Mouse (Mus musculus): ENCODE data around the gene Aldh3b3. TPM values are rescaled to one million over a fixed set of nuclear protein-coding genes. Genes with fewer than 3 reads are reported as not detected.
"Not testable (repeated sequence)": the region's sequence is repeated elsewhere in the genome, so short reads cannot be mapped to it uniquely, and the experiment has no call there.

Aldh3b3 gene
- total RNA-seq, 2 experiments from 2014 or later, result not detected

DNA sequence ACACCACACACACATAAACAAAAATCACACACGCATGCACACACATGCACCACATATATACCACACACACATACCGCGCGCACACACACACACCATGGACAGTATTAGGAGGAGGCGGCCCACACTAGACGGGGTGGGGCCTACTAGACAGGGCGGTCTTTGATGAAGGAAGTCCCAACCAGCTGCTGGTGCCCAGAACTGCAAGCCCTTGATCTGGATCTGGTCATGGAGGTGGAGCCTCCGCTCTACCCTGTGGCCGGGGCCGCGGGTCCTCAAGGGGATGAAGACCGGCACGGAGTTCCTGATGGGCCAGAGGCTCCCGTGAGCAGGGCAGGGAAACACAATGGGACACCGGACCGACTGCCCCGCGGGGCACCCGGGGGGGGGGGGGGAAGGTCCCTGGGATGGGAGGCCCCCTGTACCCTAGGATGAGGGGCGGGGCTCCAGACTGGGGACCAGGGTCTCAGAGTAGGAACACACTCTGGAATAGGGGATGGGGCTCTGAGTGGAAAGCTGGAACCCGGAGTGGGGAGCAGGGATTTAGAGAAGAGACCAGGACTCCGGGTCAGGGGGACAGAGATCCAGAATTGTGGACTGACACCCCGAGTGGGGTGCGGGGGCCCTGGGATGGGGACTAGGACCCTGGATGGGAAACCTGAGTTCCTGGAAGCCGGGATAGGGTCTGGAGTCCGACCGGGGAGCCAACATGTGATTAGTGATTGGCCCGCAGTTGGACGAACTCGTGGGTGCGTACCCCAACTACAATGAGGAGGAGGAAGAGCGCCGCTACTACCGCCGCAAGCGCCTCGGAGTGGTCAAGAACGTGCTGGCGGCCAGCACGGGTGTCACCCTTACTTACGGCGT is 23.2 kb upstream of the Aldh3b3 start, which contains the start of gene Unc93b1:
TSS of gene Unc93b1 (plus strand) at position 155 of the 864 bp plus-strand sequence.
- DNase-seq (ENCODE audit: extremely low spot score in 1 of 2, low spot score in 1 of 2), result no peak

DNA sequence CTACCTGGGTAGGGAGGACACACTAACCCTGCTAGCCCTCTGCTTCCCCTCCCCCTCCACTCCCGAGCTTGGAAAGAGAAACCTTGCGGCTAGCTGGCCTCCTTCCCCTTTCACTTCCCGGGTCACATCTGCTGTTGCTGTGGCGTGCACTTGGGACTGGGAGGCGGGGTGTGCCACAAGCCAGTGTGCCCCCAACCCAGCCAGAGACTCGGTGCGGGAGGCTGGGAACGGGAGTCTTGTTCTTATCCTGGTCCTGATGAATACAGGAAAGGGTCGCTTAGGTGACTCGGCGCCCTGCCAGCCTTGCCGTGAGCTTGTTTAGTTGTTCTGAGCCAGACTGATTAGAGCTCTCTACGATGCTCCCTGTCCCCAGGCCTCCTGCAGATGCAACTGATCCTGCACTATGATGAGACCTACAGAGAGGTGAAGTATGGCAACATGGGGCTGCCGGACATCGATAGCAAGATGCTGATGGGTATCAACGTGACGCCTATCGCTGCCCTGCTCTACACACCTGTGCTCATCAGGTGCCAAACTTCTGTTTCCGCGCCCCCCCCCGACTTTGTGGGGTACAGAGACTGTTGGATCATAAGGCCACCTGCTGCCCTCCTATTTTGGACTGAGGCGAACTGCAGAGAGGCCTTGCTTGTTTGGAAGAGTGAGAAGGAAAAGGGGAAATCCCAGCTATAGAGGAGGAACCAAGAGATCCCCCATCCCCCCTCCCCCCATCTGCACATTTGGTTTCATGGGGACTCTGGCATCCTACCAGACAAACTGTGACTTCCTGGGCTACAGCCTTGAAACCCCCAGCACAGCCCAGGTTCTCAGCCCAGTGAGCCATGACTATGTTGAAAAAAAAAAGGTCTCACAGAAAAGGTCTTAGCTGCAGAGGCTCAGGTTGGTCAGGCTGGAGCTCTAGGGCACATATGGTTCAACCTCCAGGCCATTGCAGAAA is 22.3 kb upstream of the Aldh3b3 start:
- DNase-seq (ENCODE audit: extremely low spot score in 1 of 2, low spot score in 1 of 2), result no peak

GRCm38 (mm10) chr19:3942315-3942714 is 16.1 kb upstream of the Aldh3b3 start:
- DNase-seq (ENCODE audit: extremely low spot score in 1 of 2, low spot score in 1 of 2), result no peak

DNA sequence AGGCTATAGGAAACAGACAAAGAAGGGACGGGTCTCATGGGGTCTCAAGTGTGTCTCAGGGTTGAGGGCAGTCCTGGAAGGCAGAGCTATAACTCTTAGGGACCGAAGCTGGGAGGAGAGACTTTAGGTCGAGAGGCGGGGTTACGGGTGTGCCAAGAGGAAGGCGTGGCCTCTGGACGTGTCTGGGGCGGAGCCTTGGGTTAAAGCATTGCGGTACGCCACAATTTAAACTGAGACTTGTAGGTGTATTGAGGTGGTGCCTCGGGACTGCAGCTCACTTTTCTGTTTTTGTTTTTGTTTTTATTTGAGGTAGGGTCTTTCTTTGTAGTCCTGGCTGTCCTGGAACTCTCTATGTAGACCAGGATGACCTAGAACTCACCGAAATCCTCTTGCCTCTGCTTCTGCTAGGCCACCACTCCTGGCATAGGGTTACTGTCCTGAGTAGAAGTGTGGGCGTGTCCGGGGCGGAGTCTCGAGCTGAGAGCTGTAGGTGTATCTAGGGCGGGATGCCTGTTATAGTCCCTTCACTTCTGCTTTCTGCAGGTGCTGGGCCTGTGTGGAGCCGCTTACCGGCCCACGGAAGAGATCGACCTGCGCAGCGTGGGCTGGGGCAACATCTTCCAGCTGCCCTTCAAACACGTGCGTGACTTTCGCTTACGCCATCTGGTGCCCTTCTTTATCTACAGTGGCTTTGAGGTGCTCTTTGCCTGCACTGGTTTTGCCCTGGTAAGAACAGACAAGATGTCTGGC is 15.3 kb upstream of the Aldh3b3 start:
- DNase-seq (ENCODE audit: extremely low spot score in 1 of 2, low spot score in 1 of 2), result no peak

GRCm38 (mm10) chr19:3945872-3946564 is 12.4 kb upstream of the Aldh3b3 start:
- DNase-seq (ENCODE audit: extremely low spot score in 1 of 2, low spot score in 1 of 2), result no peak

DNA sequence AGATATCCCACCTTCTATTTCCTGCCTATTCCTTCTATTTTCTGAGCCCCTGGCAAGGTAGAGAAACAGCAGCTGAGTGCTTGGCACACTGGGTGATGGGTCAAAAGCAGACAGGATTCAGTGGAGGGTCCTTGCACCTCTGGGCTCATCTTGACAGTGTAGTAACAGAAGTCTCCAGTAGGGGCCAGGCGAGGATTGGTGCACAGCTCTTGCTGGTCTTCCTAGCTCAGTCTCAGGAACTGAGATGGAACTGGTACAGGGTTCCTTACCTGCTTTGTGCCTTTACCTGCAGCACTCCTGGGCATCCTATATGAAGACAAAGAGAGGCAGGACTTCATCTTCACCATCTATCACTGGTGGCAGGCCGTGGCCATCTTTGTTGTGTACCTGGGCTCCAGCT is 11.7 kb upstream of the Aldh3b3 start:
- peak; percentile 59 to 85 for DNase-seq (ENCODE audit: extremely low spot score in 1 of 2, low spot score in 1 of 2)

DNA sequence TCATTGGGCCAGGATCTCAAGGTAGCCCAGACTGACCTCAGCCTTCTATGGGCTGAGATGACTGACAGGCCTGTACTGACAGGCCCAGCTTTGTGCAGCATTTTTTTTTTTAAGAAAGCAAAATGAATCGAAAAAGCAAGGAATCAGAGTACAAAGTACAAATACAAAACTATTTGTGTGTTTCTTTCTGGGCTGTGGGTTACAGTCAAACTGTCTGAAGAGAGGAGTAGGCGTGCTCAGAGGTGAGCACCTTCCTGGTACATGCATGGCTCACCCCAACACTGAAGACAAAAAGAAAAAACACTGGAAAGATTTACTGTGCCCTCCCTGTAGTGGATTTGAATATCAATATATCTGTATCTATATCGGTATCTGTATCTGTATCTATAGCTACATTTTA is 10.6 kb upstream of the Aldh3b3 start:
- no peak for DNase-seq (ENCODE audit: extremely low spot score in 1 of 2, low spot score in 1 of 2)

DNA sequence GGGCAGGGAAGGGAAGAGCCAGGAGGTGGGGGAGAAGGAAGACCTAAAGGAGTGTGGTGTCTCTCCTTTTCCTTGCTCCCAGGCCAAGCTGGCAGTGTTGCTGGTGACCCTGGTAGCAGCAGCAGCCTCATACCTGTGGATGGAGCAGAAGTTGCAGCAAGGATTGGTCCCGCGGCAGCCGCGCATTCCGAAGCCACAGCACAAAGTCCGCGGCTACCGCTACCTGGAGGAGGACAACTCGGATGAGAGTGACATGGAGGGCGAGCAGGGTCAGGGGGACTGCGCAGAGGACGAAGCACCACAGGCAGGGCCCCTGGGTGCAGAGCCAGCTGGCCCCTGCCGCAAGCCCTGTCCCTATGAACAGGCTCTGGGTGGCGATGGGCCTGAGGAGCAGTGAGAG is 9.9 kb upstream of the Aldh3b3 start:
- DNase-seq (ENCODE audit: extremely low spot score in 1 of 2, low spot score in 1 of 2), result no peak

- no peak for DNase-seq (ENCODE audit: extremely low spot score in 1 of 2, low spot score in 1 of 2)
Observed at GRCm38 (mm10) chr19:3950331-3950730, 8.1 kb upstream of the Aldh3b3 start.

DNA sequence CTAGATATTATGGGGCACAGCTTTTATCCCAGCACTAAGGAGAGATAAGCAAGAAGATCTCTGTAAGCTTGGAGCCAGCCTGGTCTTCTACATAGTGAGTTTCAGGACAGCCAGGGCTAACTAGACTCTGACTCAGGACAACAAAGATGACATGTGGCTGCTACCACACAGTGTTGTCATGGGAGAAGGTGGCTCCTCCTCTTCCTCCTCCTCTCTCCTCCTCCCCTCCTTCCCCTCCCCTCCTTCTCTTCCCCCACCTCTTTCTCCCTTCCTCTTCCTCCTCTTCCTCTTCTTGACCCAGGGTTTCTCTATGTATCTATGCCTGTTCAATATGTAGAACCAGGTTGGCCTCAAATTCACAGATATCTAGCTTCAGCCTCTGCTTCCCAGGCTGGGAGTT is 7.0 kb upstream of the Aldh3b3 start:
- no peak for DNase-seq (ENCODE audit: extremely low spot score in 1 of 2, low spot score in 1 of 2)

- no peak for DNase-seq (ENCODE audit: extremely low spot score in 1 of 2, low spot score in 1 of 2)
Observed at GRCm38 (mm10) chr19:3952099-3952498, 6.3 kb upstream of the Aldh3b3 start.

DNA sequence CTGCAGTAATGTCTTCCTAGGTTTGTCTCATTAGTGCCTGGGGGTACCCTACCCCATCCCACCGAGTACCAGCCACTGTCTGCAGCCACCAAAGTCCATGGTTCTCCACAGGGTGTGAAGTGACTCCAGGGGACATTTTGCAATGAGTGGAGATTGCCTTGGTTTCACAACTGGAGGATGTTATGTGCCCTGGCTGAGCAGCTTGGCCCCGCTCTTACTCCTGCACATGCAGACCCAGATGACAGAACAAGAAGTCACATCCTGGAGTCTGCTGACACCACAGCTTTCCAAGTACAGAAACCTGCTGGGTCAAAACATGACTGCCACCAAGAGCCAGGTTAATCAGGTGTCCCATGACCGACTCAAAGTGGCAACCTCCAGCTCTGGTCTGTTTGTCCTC is 3.4 kb upstream of the Aldh3b3 start:
- DNase-seq (ENCODE audit: extremely low spot score in 1 of 2, low spot score in 1 of 2), result no peak

DNA sequence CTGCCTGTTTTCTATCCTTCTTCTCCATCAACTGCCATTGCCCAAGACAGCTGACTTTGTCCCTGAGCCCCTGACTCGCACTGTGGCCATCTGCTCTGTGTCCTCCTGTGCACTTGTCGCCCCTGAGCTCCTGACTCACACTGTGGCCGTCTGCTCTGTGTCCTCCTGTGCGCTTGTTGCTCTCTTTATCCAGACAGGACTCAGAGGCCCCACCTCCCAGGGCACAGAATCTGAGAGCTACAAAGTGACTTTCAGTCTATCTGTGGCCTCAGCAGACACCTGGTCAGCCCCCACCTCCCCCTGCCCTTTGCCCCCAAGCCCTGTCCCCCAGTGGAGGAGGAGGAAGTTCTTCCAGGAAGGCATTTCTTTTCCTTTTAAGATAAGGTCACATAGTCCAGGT is 2.6 kb upstream of the Aldh3b3 start:
- DNase-seq (ENCODE audit: extremely low spot score in 1 of 2, low spot score in 1 of 2), result no peak

GRCm38 (mm10) chr19:3957296-3958036 is 979 bp upstream of the Aldh3b3 start:
- not testable (repeated sequence) for DNase-seq (ENCODE audit: extremely low spot score in 1 of 2, low spot score in 1 of 2)

GRCm38 (mm10) chr19:3959030-3959429 is 585 bp downstream of the Aldh3b3 start:
- DNase-seq (ENCODE audit: extremely low spot score in 1 of 2, low spot score in 1 of 2), result no peak

GRCm38 (mm10) chr19:3960211-3960610 is 1.8 kb downstream of the Aldh3b3 start:
- DNase-seq (ENCODE audit: extremely low spot score in 1 of 2, low spot score in 1 of 2), result no peak

GRCm38 (mm10) chr19:3961805-3962204 is 3.4 kb downstream of the Aldh3b3 start:
- DNase-seq (ENCODE audit: extremely low spot score in 1 of 2, low spot score in 1 of 2), result not testable (repeated sequence)

- no peak for DNase-seq (ENCODE audit: extremely low spot score in 1 of 2, low spot score in 1 of 2)
Observed at GRCm38 (mm10) chr19:3962469-3962868, 4.0 kb downstream of the Aldh3b3 start.

DNA sequence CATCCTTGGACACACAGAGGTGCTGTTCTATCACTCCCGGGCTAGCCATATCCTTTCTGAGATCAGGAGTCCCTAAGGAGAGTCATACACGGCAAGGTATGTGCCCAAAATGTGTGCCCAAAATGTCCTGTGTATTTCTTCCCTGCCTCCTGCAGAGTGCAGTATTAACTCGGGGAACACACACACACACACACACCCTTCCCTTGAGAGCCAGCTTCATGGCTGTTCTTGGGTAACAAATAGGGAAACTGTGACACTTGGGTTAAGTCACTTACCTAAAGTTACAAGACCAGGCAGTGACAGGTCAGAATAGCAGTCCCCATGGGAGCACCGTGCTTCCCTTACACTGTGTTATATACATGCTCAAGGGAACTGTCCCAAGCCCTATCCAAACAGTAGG is 5.6 kb downstream of the Aldh3b3 start:
- no peak for DNase-seq (ENCODE audit: extremely low spot score in 1 of 2, low spot score in 1 of 2)
